In genomic region chr5:114584293-114585104, GRCm38 (mm10) we compare ENCODE assay signal across 10 mouse cellular contexts. TPM values are rescaled to one million over a fixed set of nuclear protein-coding genes. Genes with fewer than 3 reads are reported as not detected.
DNase-seq lines count a peak whose midpoint lies in the region; ATAC-seq and TF ChIP-seq lines count a peak whose summit lies in the region.
"Had no signal": no experiment of that assay in that cellular context is flagged by ENCODE, and none has a peak within 500 bp of the region (broad histone marks: within the 10 kb centered on the region; RNA-seq: fewer than 3 reads in every experiment).

No protein-coding gene starts in this region.

- no peak for ATAC-seq in kidney, postnatal 0 days (replicated peaks; ENCODE audit: low FRiP score, low read depth)
- ATAC-seq in forebrain, embryonic 12.5 days (ENCODE audit: low FRiP score), result peak; percentile 33; the same call in 1 of the 2 replicates
- no peak for ATAC-seq in hindbrain, embryonic 16.5 days
- ATAC-seq in midbrain, embryonic 15.5 days (replicated peaks), result 0 out of 2 replicates have a peak, but pooled peaks have one; percentile 10

- H3K9ac ChIP-seq in kidney, postnatal 0 days (ENCODE audit: low read depth, low read length), result no peak overlapping the region
- H3K9ac ChIP-seq in forebrain, embryonic 12.5 days, result no peak overlapping the region
- peak overlapping the region; percentile 35; the same call in 1 of the 2 replicates for H3K9ac ChIP-seq in hindbrain, embryonic 16.5 days (ENCODE audit: low read depth, low read length)
- no peak overlapping the region for H3K9ac ChIP-seq in midbrain, embryonic 15.5 days

- H3K4me1 ChIP-seq in kidney, postnatal 0 days (replicated peaks; ENCODE audit: insufficient read depth, low read length), result peaks cover 57% of the 10 kb centered on the region
- H3K4me1 ChIP-seq in forebrain, embryonic 12.5 days, result peaks cover 89% of the 10 kb centered on the region
- H3K4me1 ChIP-seq in hindbrain, embryonic 16.5 days (ENCODE audit: control insufficient read depth, insufficient read depth, low read depth, low read length), result peaks cover 51% of the 10 kb centered on the region
- H3K4me1 ChIP-seq in midbrain, embryonic 15.5 days, result peaks cover 68% of the 10 kb centered on the region
- H3K4me1 ChIP-seq in cerebellum, adult 2 months (ENCODE audit: control insufficient read depth, insufficient read depth, low read length), result peaks cover 2% of the 10 kb centered on the region

- H3K36me3 ChIP-seq in kidney, postnatal 0 days (ENCODE audit: insufficient read depth, low read length), result no peaks in the 10 kb centered on the region
- no peaks in the 10 kb centered on the region for H3K36me3 ChIP-seq in forebrain, embryonic 12.5 days (replicated peaks)
- H3K36me3 ChIP-seq in hindbrain, embryonic 16.5 days (ENCODE audit: control insufficient read depth, insufficient read depth, low read length), result no peaks in the 10 kb centered on the region
- H3K36me3 ChIP-seq in midbrain, embryonic 15.5 days (replicated peaks), result no peaks in the 10 kb centered on the region

- no peak for TF ChIP-seq CTCF in kidney, postnatal 0 days (IDR thresholded peaks at IDR 0.05; ENCODE audit: low read depth)
- TF ChIP-seq CTCF in cerebellum, adult 2 months (IDR thresholded peaks at IDR 0.05; ENCODE audit: borderline replicate concordance, insufficient read depth, low read depth, low read length), result no peak

- H3K27me3 ChIP-seq in kidney, postnatal 0 days (ENCODE audit: insufficient read depth, low read length), result no peaks in the 10 kb centered on the region
- peaks cover 38% of the 10 kb centered on the region for H3K27me3 ChIP-seq in forebrain, embryonic 12.5 days
- no peaks in the 10 kb centered on the region for H3K27me3 ChIP-seq in hindbrain, embryonic 16.5 days (replicated peaks; ENCODE audit: control insufficient read depth, insufficient read depth, low read length)
- 0 out of 2 replicates have a peak, but pooled peaks cover 3% of the 10 kb centered on the region for H3K27me3 ChIP-seq in midbrain, embryonic 15.5 days (replicated peaks)
- H3K27me3 ChIP-seq in cerebellum, adult 2 months (ENCODE audit: control insufficient read depth, insufficient read depth, low read length), result no peaks in the 10 kb centered on the region

- no peak overlapping the region for H3K4me2 ChIP-seq in kidney, postnatal 0 days (ENCODE audit: low read length)
- H3K4me2 ChIP-seq in forebrain, embryonic 12.5 days, result no peak overlapping the region
- no peak overlapping the region for H3K4me2 ChIP-seq in hindbrain, embryonic 16.5 days (ENCODE audit: low read length)
- H3K4me2 ChIP-seq in midbrain, embryonic 15.5 days, result no peak overlapping the region

- H3K27ac ChIP-seq in kidney, postnatal 0 days, result peak overlapping the region; percentile 21; the same call in 1 of the 2 replicates
- H3K27ac ChIP-seq in forebrain, embryonic 12.5 days, result peak overlapping the region; percentile 50; the same call in 1 of the 2 replicates
- peak overlapping the region; percentile 18; the same call in 1 of the 2 replicates for H3K27ac ChIP-seq in hindbrain, embryonic 16.5 days (ENCODE audit: low read depth, low read length)
- no peak overlapping the region for H3K27ac ChIP-seq in midbrain, embryonic 15.5 days
- no peak overlapping the region for H3K27ac ChIP-seq in cerebellum, adult 2 months (ENCODE audit: insufficient read depth, low read length)

- 53% methylated on average over 14 of the region's 14 CpGs for WGBS in kidney, postnatal 0 days
- WGBS in forebrain, embryonic 12.5 days, result 31% methylated on average over 14 of the region's 14 CpGs
- 26% methylated on average over 14 of the region's 14 CpGs for WGBS in hindbrain, embryonic 16.5 days
- 21% methylated on average over 14 of the region's 14 CpGs for WGBS in midbrain, embryonic 15.5 days
- WGBS in cerebellum, adult 2 months, result 55% methylated on average over 14 of the region's 14 CpGs

- no peak overlapping the region for H3K4me3 ChIP-seq in kidney, postnatal 0 days (replicated peaks; ENCODE audit: low read depth, low read length)
- no peak overlapping the region for H3K4me3 ChIP-seq in forebrain, embryonic 12.5 days (replicated peaks)
- no peak overlapping the region for H3K4me3 ChIP-seq in hindbrain, embryonic 16.5 days (ENCODE audit: low read length)
- no peak overlapping the region for H3K4me3 ChIP-seq in midbrain, embryonic 15.5 days
- H3K4me3 ChIP-seq in cerebellum, adult 2 months (replicated peaks; ENCODE audit: insufficient read depth, low read depth, low read length), result no peak overlapping the region

- DNase-seq in kidney, postnatal 0 days (ENCODE audit: low spot score), result no peak
- DNase-seq in kidney, postnatal 10 days, result no peak
- DNase-seq in cerebellum, adult 9-11 months, result no peak
- DNase-seq in cerebellum, adult 2 months, result no peak
- no peak for DNase-seq in kidney, postnatal 36 days
- DNase-seq: heart, postnatal 14 days; liver had no signal

- no peak for TF ChIP-seq POLR2A in cerebellum, adult 2 months (IDR thresholded peaks at IDR 0.05; ENCODE audit: borderline replicate concordance, insufficient read depth, low read length)

- H3K9me3 ChIP-seq in kidney, postnatal 0 days (replicated peaks; ENCODE audit: low read length), result no peaks in the 10 kb centered on the region
- no peaks in the 10 kb centered on the region for H3K9me3 ChIP-seq in forebrain, embryonic 12.5 days
- no peaks in the 10 kb centered on the region for H3K9me3 ChIP-seq in hindbrain, embryonic 16.5 days (ENCODE audit: control insufficient read depth, low read length)
- no peaks in the 10 kb centered on the region for H3K9me3 ChIP-seq in midbrain, embryonic 15.5 days

RNA-seq across cellular contexts. Expression of gene Fam222a, which starts 16.7 kb away (rescaled TPM):
- polyA plus RNA-seq in kidney, postnatal 0 days (2015; fragmentation: Nextera tagmentation; extraction: Ambion mirVana), result 5.0 and 5.8 TPM in 2 replicates
- 6.9 and 10.2 TPM in 2 replicates for polyA plus RNA-seq in forebrain, embryonic 12.5 days (2016; fragmentation: Nextera tagmentation; extraction: Ambion mirVana)
- 4.7 and 4.9 TPM in 2 replicates for polyA plus RNA-seq in hindbrain, embryonic 16.5 days (2015; fragmentation: Nextera tagmentation; extraction: Ambion mirVana)
- polyA plus RNA-seq in midbrain, embryonic 15.5 days (2015; fragmentation: Nextera tagmentation; extraction: Ambion mirVana), result 7.1 and 8.1 TPM in 2 replicates
- polyA plus RNA-seq in cerebellum, adult 2 months (2012; rRNA removed), result 18.7 and 20.5 TPM in 2 replicates

Comparison
In these comparisons a context has a peak if more than half of its experiments do, and no peak if none do; other contexts are left out.
1. ATAC-seq: peak in forebrain, embryonic 12.5 days (single experiment) and midbrain, embryonic 15.5 days (single experiment); none in kidney, postnatal 0 days (single experiment) and hindbrain, embryonic 16.5 days (single experiment).
2. H3K27ac ChIP-seq: peak in kidney, postnatal 0 days (single experiment), forebrain, embryonic 12.5 days (single experiment) and hindbrain, embryonic 16.5 days (single experiment); none in midbrain, embryonic 15.5 days (single experiment) and cerebellum, adult 2 months (single experiment).